Mouse (Mus musculus) G1E (cell line): ENCODE data around the gene Rhoc.
"Not testable (repeated sequence)": the region's sequence is repeated elsewhere in the genome, so short reads cannot be mapped to it uniquely, and the experiment has no call there.

Source experiments
- CTCF ChIP-seq: IDR thresholded peaks from 2 replicates; pipeline ENCODE4 v1.5.1; 2012; ENCODE audit warnings: low read depth, low read length, inconsistent platforms, mixed read lengths
- GATA1 ChIP-seq: IDR thresholded peaks from 2 replicates; pipeline ENCODE4 v1.6.1; 2012; ENCODE audit warnings: borderline replicate concordance, low read length, inconsistent platforms, mixed read lengths
- GATA2 ChIP-seq: IDR thresholded peaks from 2 replicates; pipeline ENCODE4 v1.6.1; 2012; ENCODE audit warnings: low read depth, low read length, inconsistent platforms, borderline replicate concordance
- POLR2AphosphoS5 ChIP-seq: IDR thresholded peaks from 2 replicates; pipeline ENCODE4 v1.6.1; 2012; ENCODE audit warnings: low read depth, low read length, inconsistent platforms; ENCODE audit not compliant: insufficient replicate concordance
- TAL1 ChIP-seq: conservative IDR thresholded peaks from 2 replicates; pipeline ENCODE4 v1.6.1; 2012; ENCODE audit warnings: low read depth, low read length, inconsistent platforms, mixed read lengths

- not testable (repeated sequence) for TF ChIP-seq CTCF, GATA1, TAL1, GATA2, POLR2AphosphoS5
Measured at GRCm38 (mm10) chr3:104813227-104813626, 25.1 kb downstream of the Rhoc start.
